Mouse (Mus musculus) MEL-GATA-1-ER (cell line): ENCODE results near the gene B3gnt7.

ENCODE experiments used
- DNase-seq: peaks from one replicate; pipeline ENCODE4 v3.0.0-alpha.2; 2012; ENCODE audit warnings: low read depth; ENCODE audit errors: extremely low read depth

Gene B3gnt7

DNA sequence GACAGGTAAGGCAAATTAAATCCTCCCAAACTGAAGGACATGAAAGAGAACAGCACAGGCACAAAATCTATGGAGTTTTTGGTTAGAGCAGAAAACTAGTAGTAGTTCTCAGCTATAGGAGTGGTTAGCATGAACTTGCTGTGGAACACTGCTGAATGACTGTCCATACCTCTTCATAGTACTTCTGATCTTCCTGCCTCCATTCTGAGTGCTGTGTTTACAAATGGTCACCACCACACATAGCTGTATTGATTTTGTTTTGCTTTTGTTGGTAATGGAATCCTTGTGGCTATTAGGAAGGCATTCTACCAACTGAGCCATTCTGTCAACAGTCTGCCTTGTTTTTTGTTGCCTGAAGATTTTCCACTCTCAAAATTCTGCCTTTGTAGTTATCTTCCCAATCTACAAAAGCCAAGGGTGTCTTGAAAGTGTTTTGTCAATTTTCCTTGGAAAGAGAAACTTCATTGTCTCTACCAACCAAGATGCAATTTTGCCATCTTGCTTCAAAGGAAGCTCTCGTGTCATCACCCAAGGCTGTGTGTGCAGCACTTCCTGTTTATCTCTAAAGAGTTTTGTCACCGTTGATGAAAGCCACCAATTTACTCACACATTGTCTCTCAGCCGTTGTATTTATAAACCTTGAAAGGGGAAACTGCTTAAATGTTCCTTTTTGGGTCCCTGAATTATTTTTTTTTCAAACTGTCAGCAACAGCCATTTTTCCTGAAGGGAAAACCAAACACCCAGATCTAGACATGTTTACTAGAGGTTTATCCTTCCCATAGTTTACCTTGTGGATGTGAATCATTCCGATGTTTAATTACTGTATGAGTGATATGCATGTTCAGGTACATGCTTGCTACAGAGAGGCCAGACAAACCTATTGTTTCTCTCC lies 41.6 kb downstream of the B3gnt7 start:
- DNase-seq = peak; percentile 59

DNA sequence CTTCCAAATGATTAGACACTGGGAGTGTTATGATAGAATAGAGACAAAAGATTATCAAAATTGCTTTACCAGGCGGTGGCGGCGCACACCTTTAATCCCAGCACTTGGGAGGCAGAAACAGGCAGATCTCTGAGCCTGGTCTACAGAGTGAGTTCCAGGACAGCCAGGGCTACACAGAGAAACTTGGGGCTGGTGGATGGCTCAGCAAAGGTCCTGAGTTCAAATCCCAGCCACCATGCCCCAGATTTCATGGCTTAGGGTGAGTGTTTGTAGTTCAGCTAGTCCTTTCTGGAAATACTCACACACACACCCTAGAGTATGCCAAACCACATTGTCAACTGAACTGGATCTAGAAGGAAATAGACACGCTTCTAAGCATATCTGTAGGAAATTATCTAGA lies 42.4 kb downstream of the B3gnt7 start:
- no peak for DNase-seq

DNA sequence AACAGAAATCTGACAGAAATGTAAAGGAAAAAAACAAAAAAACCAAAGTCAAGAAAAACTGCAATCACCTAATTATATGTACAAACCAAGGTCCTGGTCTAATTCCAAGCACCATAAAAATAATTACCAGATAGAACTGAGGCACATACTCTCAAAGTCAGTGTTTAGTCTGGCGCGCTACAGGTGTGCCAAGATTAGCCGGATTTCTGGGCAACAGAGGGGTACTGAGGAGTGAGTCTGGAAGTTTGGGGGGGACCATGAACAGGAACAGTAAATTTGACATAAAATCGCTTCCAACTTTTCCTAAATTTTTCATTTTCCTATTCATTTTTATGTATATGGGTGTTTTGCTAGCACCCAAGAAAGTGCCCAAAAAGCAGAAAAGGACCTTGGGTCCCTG lies 43.3 kb downstream of the B3gnt7 start:
- no peak for DNase-seq

DNA sequence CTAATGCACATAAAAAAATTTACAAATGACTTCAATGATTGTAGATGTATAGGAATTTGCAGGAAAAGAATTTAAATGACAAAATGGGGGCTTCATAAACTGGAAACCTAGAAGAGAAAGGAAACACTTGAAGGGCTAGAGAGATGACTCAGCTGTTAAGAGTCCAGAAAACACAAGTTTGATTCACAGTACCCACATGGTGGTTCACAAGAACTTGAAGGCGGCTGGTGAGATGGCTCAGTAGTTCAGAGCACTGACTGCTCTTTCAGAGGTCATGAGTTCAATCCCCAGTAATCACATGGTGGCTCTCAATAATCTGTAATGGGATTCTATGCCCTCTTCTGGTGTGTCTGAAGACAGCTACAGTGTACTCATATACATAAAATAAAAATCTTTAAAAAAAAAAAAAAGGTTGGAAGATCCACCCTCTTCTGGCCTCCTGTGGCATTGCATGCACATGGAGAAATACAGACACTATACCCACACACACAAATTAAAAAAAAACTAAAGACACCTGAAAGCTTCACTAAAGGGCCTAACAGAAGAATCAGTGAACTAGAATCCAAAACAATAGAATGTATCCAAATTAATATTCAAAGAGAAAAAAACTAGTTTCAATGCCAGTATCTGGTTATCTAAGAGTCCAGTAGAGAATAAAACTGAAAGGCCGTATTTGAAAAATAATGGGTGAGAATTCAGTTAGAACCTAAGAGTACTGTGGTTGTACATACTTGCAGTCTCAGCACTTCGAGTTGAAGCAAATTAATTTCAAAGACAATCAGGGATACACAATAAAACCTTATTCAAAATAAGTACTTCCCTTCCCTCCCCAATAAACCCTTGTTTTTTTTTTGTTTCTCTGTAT lies 44.5 kb downstream of the B3gnt7 start:
- DNase-seq = no peak

DNA sequence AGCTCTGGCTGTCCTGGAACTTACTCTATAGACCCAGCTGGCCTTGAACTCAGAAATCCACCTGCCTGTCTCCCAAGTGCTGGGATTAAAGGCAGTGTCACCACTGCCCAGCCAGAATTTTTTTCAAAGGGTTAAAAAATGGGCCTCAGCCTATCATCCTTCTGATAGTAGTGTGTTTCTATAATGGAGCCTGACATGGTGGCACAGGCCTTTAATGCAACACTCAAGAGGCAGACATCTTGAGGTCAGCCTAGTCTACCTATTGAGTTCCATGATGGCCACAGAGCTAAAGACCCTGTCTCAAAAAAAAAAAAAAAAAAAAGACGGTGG lies 45.0 kb downstream of the B3gnt7 start:
- DNase-seq = no peak

DNA sequence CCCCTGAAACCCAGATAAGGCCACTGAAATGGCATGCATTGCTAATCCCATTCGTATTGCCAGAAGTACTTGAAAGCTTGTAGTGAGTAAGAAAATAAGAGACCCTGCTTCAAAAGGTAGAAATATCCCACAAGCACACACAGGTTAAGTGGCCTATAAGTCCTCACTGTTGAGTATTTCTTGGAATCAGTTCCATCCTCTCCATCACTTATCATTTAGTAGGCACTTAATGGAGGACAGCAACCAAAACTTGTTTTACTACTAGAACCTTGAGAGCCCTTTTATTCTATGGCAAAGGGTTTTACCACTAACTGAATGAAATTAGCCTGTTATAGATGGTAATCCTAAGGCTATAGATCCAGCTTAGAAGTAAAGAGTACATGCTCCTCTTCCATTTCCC lies 45.5 kb downstream of the B3gnt7 start:
- DNase-seq = no peak

DNA sequence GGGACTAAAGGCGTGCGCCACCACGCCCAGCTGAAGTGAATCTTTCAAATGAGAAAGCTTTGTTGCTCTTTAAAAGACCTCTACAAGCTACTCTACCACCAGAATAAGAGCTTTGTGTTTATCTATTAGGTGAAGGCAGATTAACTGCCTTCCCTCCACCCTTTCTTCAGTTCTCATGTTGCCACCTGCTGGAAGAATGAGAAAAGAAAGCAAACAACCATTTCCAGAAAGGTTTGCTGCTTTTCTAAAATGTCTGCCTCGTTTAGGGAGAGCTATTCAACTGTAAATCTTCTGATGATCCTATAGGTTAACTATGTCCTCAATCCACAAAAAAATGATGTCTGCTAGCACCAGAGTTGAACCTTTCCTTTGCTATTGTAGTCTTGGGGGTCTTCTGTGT lies 46.2 kb downstream of the B3gnt7 start:
- DNase-seq = no peak

DNA sequence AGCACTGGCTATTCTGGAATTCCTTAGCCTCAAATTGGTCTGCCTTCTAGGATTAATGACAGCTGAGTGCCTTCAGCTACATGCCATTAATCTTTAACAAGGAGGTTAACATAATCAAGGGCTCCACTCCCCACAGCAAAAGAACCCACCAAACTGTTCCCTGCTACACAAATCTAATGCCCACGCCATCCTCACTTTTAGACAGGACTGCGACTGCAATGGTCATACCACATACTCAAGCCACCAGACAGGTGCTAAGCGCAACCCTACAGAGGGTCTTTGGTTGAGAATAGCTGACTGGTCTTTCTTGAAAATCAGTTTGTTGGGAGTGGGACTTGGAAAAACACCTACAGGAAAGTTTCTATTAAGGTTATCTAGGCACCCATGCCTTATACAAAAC lies 46.6 kb downstream of the B3gnt7 start:
- no peak for DNase-seq

DNA sequence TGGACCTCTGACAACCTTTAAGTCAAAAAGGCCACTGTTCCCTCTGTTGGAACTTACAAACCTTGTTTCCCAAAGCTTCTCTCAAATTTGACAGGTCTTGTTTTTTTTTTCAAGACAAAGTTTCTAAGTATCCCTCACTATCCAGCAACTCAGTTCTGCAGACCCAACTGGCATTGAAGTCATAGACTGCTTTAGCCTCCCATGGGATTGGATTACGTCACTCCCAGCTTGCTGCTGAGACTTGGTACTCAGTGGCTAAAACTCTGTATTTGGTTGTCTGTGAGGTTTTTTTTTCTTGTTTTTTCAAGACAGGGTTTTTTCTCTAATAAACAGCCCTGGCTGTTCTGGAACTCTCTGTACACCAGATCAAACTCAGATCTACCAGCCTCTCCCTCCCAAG lies 47.1 kb downstream of the B3gnt7 start:
- no peak for DNase-seq

DNA sequence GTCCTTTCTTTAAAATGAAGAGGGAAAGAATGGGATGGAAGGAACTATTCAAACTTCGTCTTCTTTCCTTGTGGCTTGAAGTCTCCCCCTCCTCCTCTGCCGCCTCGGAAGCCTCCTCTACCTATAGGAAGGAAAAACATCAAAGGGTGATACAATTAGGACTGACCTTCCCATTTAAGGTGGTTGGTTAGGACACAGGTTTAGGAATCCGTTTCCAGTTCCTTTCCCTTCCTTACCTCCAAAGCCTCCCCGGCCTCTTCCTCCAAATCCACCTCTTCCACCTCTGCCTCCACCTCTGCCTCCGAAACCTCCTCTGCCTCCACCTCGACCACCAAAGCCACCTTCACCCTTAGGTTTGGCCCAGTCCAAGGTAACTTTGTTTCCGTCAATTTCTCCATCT lies 47.9 kb downstream of the B3gnt7 start:
- DNase-seq = no peak

DNA sequence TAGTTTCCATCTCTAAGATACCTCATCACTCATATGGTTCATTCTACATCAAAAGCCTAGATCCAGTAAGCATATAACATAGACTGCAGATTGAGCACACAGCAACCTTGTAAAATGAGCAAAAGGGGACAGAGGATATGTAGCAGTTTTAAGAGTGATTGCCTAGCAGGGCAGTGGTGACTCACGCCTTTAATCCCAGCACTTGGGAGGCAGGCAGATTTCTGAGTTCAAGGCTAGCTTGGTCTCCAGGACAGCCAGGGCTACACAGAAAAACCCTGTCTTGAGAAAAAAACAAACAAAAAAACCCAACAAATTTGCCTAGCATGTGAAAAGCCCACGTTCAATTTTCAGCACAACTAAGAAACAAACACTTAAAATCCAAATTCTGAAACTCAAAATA lies 51.6 kb downstream of the B3gnt7 start:
- DNase-seq = no peak
